Mouse (Mus musculus): ENCODE data around the gene Ldha.
A peak's percentile ranks its signal among the peaks of the same experiment; 100 is the strongest.
"Not testable (repeated sequence)": the region's sequence is repeated elsewhere in the genome, so short reads cannot be mapped to it uniquely, and the experiment has no call there.

Gene Ldha

GRCm38 (mm10) chr7:46840787-46841525, at the start of gene Ldha:
TSS of gene Ldha (plus strand) at chr7:46841475.
- no peak for DNase-seq

DNA sequence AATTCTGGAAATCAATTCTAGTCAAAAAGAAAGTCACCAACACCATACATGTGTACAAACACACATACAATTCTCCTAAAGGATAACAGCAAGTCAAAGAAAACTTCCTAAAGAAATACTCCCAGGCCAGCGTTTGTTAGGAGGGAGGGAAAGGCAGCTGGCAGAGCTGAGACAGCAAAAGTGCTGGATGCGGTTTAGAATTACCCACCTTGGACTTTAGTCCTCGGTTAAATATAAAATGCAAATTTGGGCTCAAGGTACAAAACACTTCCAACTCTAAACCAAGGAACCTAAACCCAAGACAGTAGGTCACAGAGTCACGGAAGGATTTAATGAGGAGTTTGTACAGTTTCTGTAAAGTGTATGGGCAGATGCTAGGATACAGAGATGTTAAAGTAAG, 47.4 kb upstream of the Ldha start:
- DNase-seq, result peak; percentile 41 to 66

- peak; percentile 98 for DNase-seq
These were observed 45.7 kb upstream of the Ldha start, which contains the start of the genes Hps5 and Gtf2h1 for GRCm38 (mm10) chr7:46795287-46796205. TSS of gene Hps5 (minus strand) at chr7:46796064. TSS of gene Gtf2h1 (plus strand) at chr7:46796103.

GRCm38 (mm10) chr7:46796206-46796679, 45.0 kb upstream of the Ldha start:
- DNase-seq, result no peak

GRCm38 (mm10) chr7:46796779-46797178, 44.5 kb upstream of the Ldha start:
- DNase-seq, result no peak

DNA sequence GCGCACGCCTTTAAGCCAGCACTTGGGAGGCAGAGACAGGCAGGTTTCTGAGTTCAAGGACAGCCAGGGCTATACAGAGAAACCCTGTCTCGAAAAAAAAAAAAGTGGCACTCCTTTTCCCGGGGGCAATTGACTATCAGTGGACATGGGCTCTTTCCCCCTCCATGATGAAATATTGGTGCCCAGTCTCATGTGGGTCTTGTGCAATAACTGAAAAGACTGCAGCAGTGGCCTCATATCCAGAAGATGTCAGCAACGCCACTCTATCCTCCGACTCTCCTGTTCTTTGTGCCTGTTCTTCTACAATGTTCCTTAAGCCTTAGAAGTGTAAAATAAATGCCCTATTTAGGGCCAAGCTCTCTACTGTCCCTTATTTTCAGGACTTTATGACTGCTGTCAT, 30.9 kb upstream of the Ldha start:
- no peak for DNase-seq

DNA sequence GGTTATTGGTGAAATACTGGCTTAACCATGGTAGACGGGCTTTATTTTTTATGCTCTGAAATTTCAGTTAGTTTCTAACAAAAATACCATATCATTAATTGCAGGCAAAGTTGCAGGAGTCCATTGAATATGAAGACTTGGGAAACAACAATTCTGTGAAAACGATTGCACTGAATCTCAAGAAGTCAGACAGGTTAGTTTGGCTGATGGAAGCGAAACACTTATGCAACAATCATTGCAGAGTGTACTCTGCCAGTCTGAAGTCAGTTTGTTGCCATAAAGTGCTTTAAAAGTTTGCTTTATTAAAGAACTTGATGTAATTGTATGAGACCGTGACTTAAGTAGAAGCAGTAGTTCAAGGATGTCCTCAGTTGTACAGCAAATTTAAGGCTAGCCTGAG, 27.3 kb upstream of the Ldha start:
- DNase-seq, result no peak

- peak in 1 of 2 experiments; percentile 71 for DNase-seq
These were observed 20.2 kb upstream of the Ldha start for GRCm38 (mm10) chr7:46820876-46821632.

DNA sequence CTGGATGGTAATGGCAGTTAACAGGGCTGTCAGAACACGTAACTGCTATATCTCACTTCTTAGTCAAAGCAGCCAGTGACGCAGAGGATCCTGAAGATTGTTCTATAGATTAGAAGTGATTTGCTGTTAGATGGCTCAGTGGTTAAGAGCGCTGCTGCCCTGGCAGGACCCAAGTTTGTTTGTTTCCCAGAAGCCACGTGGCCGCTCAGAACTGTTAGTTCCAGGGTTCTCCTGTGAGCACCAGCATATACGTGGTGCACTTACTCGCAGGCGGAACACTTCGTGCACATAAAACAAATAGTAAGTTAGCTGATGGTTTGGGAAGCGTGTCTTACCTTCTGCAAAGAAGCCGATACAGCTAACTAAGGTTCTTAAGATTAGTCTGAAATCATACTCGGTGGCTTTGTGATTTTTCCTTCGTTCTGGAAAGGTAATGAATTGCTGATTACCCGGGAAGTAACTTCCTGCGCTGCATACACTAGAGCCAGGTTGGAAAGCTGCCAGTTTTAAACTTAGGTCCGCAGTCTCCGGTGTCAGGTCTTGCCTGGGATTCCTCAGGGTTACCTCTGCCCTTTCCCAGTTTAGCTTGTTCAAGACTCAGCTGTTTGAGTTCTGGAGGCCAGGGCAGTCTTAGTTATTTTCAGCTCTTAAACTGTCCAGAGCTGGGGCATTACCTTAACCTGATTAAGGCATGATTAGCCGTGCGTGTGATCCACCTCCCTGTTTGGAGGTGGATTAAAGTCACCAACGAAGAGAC, 14.1 kb upstream of the Ldha start:
- DNase-seq, result peak; percentile 66 to 85

DNA sequence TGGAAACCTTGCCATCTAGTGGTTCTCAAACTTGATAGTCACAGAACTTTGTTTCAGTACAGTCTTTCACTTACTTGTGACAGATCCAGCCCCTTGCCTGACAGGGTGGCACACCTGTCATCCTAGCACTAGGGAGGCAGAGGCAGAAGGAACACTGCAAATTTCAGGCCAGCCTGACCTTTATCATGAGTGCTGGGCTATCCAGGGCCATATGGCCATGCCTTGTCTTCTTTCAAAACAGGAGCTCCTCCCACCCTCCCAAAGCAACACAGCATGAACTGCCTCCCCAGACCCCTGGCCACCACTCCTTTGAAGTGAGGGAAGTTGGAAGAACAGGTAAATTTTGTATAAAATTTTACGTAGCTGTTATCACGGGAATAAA, 13.5 kb upstream of the Ldha start:
- DNase-seq, result no peak

DNA sequence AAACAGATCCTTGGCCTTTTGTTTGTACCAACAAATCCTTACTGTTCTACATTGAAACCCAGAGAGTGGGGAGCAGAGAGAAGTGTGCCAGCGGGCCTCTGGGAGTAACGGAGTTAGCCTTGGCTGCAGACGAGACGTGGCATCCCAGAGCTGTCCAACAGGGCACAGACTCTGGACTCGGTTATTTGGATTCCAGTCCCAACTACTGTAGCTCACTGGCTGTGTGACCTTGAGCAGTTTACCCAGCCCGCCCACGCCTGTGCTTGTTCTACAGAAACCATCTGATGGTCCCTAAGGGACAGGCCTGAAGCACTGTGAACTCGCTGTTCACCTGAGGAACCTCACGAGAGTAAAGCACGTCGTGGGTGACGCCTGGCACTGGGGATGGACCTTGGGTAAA, 11.4 kb upstream of the Ldha start:
- peak in 1 of 2 experiments; percentile 52 for DNase-seq

DNA sequence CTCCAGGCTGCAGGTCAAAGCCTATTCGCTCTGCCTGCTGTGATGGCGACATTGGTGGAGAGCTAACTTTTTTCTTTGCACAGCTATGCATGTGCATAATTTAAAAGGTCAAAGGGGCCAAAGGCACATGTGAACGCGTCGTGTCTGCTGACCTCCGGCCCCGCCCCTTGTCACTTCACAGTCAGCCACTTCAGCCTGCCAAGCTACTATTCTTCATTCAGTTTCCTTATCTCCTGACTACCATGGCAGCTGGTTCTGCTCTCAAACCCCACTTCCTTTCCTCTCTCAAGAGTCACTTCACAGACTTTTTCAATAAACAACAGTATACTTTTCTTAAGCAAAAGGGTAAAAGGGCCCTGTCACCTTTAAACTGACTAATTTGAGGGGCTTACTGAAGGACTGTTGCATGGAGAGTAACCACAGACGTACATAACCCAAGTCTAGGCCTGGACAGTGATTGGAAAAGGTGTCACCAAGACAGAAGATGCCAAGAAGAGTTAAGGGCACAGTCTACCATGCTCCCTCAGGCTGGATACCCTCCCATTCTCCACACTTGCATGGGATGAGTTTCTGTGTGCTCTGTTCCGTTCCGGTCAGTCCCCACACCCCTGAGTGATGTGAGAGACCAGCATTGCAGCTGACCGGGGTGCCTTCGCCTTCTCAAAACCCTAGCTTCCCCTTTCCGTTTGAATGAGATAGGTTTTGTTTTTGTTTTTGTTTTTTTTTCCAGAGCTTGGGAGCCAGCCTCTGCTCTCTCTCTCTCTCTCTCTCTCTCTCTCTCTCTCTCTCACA, 10.3 kb upstream of the Ldha start:
- DNase-seq, result no peak

DNA sequence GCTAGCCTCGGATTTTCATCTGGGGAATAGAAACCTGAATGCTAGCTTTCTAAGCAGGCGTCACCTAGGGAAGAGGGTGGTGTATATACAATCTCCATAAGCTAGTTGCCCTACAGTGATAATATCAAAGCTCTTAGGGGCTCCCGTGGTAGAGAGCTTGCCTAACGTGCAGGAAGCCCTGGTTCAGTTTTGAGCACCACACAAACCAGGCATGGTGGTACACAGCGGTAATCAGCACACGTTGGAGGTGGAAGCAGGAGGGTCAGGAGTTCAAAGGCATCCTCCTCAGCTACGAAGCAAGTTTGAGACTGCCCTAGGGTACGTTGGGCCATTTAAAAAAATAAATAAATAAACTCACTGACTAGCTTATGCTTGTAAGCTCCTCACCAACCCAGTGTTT, 9.6 kb upstream of the Ldha start:
- no peak for DNase-seq

DNA sequence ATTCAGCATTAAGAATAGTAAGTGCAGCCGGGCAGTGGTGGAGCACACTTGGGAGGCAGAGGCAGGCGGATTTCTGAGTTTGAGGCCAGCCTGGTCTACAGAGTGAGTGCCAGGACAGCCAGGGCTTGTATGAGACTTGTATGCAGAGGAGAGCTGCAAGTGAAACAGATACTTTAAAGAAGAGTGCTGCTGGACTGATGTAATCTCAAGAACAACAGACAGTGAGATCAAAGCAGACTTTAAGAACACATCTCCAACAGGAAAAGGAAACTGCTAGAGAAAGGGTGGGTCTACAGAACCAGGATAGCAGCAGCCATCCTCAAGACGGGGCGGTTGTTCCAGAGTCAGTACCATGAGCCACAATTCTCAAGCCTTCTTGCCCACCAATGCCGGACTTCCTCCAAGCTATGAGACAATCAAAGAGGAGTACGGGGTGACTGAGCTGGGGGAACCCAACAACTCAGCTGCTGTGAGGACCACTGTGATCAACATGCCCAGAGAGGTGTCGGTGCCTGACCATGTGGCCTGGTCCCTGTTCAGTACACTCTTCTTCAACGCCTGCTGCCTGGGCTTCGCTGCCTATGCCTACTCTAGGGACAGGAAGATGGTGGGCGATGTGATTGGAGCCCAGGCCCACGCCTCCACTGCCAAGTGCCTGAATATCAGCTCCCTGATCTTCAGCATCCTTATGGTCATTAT, 9.0 kb upstream of the Ldha start:
- DNase-seq, result not testable (repeated sequence)

DNA sequence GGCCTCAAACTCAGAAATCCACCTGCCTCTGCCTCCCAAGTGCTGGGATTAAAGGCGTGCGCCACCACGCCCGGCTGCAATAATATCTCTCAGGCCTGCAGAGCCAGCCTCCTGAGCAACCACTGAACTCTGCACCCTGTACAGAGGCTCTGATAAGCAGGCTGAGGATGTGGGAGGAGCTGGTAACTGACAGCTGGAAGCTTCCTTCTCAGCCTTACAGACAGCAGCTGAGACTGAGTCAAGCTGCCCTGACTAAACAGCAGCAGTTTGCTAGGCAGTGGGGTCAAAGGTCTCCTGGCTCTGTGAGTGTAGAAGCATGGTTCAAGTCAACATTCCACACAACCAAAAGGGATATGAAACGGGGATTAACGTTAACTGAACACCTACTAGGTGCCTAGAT, 8.0 kb upstream of the Ldha start:
- peak; percentile 86 to 91 for DNase-seq

GRCm38 (mm10) chr7:46833670-46834255, 7.5 kb upstream of the Ldha start:
- DNase-seq, result no peak

GRCm38 (mm10) chr7:46834994-46835610, 6.2 kb upstream of the Ldha start:
- no peak for DNase-seq

- DNase-seq, result no peak
These were observed 4.9 kb upstream of the Ldha start for GRCm38 (mm10) chr7:46836357-46836756.

GRCm38 (mm10) chr7:46837073-46837472, 4.2 kb upstream of the Ldha start:
- no peak for DNase-seq
